Mouse (Mus musculus): Measurements from ENCODE around the gene Yipf3.

GRCm38 (mm10) chr17:46266986-46267385 lies 19.1 kb downstream of the Yipf3 start:
- no peak for TF ChIP-seq CTCF (IDR thresholded peaks at IDR 0.05; ENCODE audit: low read depth)
- TF ChIP-seq EP300 (IDR thresholded peaks at IDR 0.05; ENCODE audit: low read depth): no peak
